Mouse (Mus musculus): ENCODE results near the gene Wdtc1.

Gene Wdtc1

DNA sequence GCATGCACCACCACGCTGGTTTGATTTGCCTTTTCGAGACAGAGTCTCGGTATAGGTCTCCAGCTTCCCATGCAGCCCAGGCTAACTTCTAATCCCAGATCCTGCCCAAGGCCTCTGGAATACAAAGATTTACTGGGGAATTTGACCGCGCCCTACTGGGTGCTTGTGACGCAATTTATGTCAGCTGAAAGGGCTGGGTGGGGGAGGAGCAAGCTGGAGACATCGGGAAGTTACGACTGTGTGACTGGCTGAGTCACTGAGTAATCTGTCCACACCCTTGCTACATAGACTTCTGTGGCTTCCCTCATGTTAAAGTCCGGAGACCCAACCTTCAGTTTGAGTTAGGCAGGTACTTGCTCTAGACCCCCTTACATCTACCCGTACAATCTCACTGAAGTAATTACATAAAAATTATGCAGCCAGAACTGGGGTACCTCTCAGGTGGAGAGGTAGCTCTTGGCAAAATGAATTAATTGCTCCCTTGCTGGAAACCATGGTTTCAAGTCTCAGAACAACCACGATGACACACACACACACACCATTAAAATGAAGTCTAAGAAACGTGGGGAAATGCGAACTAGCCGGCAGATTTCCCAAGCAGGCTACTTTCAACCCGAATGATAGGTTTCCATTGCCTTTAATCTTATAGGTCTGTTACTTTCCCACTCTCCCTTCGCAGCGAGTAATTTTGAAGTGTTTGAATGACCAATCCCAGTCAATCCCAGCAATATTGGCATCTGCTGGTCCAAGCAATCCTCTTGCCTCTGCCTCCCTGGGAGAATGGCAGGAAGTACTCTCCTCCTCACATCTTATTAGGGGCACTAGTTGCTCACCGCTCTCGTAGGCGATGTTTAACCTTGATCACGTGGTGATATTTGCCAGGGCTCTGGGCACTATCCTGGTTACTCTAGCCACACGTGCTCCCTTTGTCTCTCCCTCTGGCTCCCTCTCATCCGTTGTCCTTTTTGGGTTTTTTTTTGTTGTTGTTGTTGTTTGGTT, at the start of gene Wdtc1:
TSS of gene Wdtc1 (minus strand) at position 115 of the 999 bp plus-strand sequence.
- no peak for DNase-seq (ENCODE audit: low spot score)

DNA sequence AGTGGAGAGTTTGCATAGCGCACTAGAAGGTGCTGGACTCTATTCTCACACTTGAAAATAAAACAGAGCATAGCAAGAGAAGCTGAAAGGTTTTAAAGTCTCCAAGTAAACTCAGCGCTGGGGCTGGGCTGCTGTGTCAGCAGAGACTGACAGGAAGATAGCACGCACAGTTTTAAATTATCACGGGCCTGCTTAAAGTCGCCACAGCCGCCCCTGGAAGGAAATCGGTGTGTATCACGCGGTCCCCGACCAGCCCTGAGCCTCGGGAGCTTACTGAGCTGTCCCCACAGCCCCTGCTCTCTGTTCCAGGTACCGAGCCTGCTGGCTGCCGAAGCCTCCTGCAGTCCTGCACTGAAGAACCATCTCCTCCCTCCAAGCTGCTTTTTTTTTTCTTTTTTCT, 48.7 kb upstream of the Wdtc1 start:
- DNase-seq (ENCODE audit: low spot score): no peak

GRCm38 (mm10) chr4:133400098-133400497, 46.8 kb upstream of the Wdtc1 start:
- no peak for DNase-seq (ENCODE audit: low spot score)

DNA sequence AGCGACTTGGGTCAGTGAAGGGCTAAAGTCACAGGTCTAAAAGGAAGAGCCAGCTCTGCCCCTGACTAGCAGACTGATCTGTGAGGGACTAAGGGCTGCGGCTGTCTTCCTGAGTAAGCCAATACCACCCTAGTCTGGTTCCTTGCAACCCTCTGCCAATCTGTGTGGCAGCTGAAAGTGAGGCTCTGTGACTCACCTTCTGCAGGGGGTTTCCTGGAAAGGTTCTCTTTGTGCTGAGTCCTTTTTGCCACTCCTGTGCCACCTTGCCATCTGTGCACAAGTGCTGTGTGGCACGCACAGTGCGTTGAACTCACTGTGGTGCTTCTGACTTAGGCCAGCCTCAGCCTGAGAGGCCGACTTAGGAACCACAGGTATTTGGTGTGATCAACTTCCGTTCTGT, 46.2 kb upstream of the Wdtc1 start:
- DNase-seq (ENCODE audit: low spot score): no peak

GRCm38 (mm10) chr4:133398619-133399018, 45.3 kb upstream of the Wdtc1 start:
- DNase-seq (ENCODE audit: low spot score): no peak

GRCm38 (mm10) chr4:133397961-133398360, 44.7 kb upstream of the Wdtc1 start:
- no peak for DNase-seq (ENCODE audit: low spot score)

- no peak for DNase-seq (ENCODE audit: low spot score)
These were observed 44.0 kb upstream of the Wdtc1 start for GRCm38 (mm10) chr4:133397299-133397698.

GRCm38 (mm10) chr4:133396079-133396478, 42.8 kb upstream of the Wdtc1 start:
- no peak for DNase-seq (ENCODE audit: low spot score)

- no peak for DNase-seq (ENCODE audit: low spot score)
These were observed 41.8 kb upstream of the Wdtc1 start for GRCm38 (mm10) chr4:133394981-133395573.

DNA sequence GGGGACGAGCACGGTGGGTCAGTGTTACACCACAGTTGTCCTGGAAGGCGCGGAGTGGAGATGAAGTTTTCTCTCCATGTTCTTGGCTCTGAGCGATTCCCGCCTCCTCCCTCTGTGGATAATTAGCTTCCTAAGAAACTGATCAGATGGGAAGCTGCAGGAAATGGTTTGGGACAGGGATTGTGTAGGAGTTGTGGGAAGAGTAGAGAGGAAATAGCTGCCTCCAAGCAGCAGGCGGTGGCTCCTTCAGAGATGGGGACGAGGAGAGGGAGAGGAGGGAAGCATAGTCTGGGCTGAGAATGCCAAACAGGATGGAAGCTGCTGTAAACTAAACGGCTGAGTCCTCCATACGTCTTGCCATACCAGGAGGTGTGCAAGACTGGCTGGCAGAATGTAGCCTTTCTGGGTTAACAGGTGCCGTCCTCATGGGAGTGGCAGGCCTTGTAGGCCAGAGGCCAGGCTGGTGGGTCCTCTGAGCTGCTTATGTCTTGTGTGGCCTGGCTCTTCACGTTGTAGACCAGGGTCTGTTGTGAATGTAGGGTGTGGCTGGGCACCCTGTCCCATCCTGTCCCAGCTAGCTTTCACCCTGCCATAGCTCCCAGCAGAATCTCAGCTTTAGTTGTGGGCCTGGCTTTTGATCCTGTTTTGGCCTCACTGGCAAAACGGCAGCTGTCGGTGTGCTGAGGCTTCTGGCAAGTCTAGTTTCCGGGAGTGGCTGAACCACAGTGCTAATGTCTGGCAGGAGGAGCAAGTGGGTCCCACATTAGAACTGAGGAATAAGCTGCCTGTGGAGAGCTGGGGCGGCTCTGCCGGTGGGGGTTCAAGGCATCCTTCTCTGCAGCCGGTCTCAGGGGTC, 38.1 kb upstream of the Wdtc1 start:
- no peak for DNase-seq (ENCODE audit: low spot score)

DNA sequence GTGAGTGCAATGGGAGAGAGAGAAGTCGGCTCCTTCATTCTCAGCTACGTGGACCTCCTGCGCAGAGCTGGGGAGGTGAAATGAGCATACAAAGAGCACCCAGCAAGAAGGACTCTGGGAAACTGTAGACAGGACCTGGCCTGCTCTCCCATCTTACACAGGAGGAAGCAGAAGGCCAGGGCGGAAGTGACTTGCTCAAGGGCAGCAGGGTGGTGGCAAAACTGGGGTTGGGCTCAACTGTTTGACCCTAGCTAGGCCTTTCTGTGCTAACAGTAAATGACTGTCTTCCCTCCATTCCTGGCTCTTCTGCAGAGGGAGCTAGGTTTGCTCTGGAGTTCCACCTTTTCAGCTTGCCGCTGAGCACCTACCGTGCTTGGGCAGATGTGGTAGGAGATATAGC, 37.3 kb upstream of the Wdtc1 start:
- no peak for DNase-seq (ENCODE audit: low spot score)

GRCm38 (mm10) chr4:133390042-133390441, 36.8 kb upstream of the Wdtc1 start:
- no peak for DNase-seq (ENCODE audit: low spot score)

DNA sequence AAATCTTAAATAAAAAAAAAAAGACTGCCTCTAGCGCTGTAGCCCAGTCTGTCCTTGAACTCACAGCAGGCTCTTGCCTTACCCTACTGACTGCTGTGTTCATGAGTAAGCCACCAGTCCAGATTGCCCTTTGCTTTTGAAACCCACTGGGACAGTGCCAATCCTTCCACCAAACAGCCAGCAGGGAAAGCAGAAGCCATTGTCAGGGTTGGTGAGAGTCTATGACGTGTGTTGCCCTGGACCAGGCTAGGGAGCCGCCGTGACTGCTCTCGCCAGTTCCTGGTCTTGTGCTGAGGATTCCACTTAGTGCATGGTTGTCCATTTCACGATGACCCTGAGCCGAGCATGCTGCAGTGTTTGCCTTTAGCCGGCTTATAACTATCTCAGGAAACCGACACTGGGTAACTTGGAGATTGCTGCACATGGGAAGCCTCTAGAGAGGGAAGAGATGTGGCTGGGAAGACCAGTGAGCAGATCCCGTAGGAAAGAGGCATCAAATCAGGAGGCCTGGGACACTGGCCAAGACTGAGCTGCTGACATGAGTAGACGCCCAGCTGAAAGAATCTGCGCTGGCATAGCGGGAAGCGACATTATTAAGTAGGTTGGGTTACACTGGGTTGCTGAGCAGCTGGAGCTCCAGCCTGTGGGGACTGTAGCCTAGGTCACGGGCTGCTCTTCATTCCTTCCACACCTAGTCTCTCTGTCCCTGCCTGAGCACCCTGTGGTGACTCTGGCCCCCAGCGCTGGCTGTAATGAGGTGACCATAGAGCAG, 35.7 kb upstream of the Wdtc1 start:
- no peak for DNase-seq (ENCODE audit: low spot score)

DNA sequence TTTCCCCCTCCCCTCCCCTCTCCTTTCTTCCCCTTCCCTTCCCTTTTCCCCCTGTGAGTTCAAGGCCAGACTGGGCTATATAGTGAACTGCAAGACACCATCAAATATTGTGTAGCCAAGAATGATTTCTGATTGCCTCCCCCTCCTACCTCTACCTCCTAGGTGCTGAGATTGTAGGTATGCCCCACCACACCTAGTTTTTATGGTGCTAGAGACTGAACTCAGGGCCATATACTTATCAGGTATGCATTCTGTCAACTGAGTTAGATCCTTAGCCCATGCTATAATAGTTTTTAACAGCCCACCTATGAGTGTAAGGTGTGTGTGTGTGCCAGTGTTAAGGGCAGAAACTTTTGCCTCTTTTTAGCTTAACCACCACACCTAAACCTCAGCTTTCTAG, 33.8 kb upstream of the Wdtc1 start:
- DNase-seq (ENCODE audit: low spot score): no peak

DNA sequence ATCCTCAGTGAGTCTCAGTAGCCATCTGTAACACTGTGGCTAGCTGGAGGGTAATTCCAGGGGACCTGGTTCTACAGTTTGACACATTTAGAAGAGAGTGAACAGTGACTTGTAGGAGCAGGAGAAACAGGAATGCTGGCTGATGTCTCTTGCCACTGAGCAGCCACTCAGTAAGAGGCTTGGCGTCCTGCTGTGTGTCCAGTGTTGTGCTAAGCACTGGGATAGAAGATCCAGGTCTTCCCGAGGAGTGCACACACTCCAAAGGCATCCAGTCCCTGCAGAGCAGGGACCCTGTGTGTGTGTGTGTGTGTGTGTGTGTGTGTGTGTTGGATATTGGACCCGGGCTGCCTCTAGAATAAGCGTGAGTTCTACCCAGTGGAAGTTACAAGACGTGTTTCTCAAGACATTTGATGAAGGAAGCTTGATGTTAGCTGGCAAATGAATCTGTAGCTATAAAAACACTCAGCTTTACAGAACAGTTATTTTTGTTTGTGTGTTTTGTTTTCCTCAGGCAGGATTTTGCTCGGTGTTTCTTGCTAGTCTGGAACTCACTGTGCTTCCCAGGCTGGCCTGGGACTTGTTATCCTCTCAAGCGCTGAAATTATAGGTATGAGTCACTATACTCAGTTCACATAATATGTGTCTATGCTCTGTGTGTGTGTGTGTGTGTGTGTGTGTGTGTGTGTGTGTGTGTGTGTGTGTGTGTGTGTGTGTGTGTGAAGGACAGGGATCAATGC, 32.9 kb upstream of the Wdtc1 start:
- DNase-seq (ENCODE audit: low spot score): no peak

DNA sequence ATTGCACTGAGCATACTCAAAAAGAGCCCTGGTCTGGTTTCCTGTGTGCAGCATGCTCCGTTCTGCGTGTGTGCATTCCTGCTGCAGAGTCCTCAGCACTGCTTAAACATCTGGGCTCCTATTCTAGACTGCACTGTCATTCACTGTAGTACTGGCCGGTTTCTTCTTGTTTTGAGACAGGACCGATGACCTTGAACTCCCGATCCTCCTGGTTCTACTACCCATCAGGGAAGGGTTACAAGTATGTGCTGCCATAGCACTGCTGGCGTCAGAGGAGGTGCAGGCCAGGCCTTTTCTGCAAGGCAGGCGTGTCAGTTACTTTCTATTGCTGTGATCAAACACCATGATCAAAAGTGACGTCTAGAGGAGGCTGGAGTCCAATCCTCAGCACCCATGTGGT, 27.9 kb upstream of the Wdtc1 start:
- no peak for DNase-seq (ENCODE audit: low spot score)

DNA sequence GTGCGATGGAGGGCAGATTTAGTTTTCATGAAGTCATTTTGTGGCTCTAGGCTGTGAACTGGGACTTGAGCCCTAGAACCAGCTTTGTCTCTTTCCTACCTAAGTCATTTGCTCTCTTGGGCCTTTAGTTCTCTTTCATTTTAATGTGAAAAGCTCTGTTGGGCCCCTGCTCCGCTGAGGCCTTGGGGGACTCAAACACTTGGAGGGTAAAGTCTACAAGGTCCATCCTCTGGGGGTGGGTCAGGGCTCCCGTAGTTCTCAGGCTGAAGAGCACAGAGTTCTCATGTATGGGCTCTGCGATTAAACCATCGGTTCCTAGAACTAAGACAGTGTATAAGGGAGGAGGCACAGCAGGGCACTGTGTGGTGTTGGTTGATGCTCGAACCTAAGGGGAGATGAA, 27.3 kb upstream of the Wdtc1 start:
- no peak for DNase-seq (ENCODE audit: low spot score)

- no peak for DNase-seq (ENCODE audit: low spot score)
These were observed 26.6 kb upstream of the Wdtc1 start for GRCm38 (mm10) chr4:133379861-133380260.

DNA sequence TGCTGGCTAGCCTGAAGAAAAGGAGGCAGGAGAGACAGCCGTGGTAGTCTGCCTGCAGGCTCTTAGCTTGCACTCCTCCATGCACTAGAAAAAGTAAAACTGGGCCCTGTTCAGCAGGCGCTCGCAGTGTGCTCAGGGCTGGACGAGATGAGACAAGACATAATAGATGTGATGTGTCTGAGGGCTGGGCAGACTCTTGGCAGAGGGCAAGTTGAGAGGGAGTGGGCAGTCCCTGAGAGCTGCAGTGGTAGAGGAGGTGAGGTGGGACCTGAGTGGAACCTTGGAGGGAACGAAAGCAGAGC, 25.7 kb upstream of the Wdtc1 start:
- no peak for DNase-seq (ENCODE audit: low spot score)

- peak; percentile 20 for DNase-seq (ENCODE audit: low spot score)
These were observed 25.2 kb upstream of the Wdtc1 start for GRCm38 (mm10) chr4:133378236-133379045.
